Mouse (Mus musculus) layer of hippocampus, adult 8-10 months (tissue): ENCODE data around the gene Mdm2. TPM values are rescaled to one million over a fixed set of nuclear protein-coding genes. Genes with fewer than 3 reads are reported as not detected.

Experiments used
- DNase-seq, 2 experiments: peaks; one replicate each; pipeline ENCODE4 v3.0.0; 2022; ENCODE audit warnings: low spot score in 2 of 2
- total RNA-seq, 4 experiments: library from RNA; stranded (reverse); gene quantifications; 2 replicates each; pipeline ENCODE4 v1.2.4; 2022

The Mdm2 gene
- total RNA-seq, 4 experiments from 2014 or later, result 54.5 to 67.0 (median 58.7) TPM

GRCm38 (mm10) chr10:117658522-117659429, 51.8 kb downstream of the Mdm2 start:
- DNase-seq, result no peak

GRCm38 (mm10) chr10:117657659-117658306, 52.8 kb downstream of the Mdm2 start:
- DNase-seq, result no peak

- no peak for DNase-seq
Observed at GRCm38 (mm10) chr10:117656985-117657658, 53.4 kb downstream of the Mdm2 start.

GRCm38 (mm10) chr10:117656662-117656962, 53.9 kb downstream of the Mdm2 start:
- DNase-seq, result no peak

- DNase-seq, result no peak
Observed at GRCm38 (mm10) chr10:117655908-117656661, 54.5 kb downstream of the Mdm2 start.

GRCm38 (mm10) chr10:117655460-117655859, 55.1 kb downstream of the Mdm2 start:
- DNase-seq, result no peak

- DNase-seq, result no peak
Observed at GRCm38 (mm10) chr10:117654576-117655123, 55.9 kb downstream of the Mdm2 start.

GRCm38 (mm10) chr10:117653779-117654173, 56.8 kb downstream of the Mdm2 start:
- no peak for DNase-seq

GRCm38 (mm10) chr10:117652930-117653778, 57.4 kb downstream of the Mdm2 start:
- no peak for DNase-seq

- no peak for DNase-seq
Observed at GRCm38 (mm10) chr10:117652378-117652774, 58.2 kb downstream of the Mdm2 start.

GRCm38 (mm10) chr10:117651587-117652377, 58.8 kb downstream of the Mdm2 start:
- DNase-seq, result peak; percentile 48 to 50

- no peak for DNase-seq
Observed at GRCm38 (mm10) chr10:117650725-117651124, 59.8 kb downstream of the Mdm2 start.

- DNase-seq, result no peak
Observed at GRCm38 (mm10) chr10:117650042-117650655, 60.4 kb downstream of the Mdm2 start.

GRCm38 (mm10) chr10:117649292-117650041, 61.1 kb downstream of the Mdm2 start:
- no peak for DNase-seq

GRCm38 (mm10) chr10:117648643-117649042, 61.9 kb downstream of the Mdm2 start:
- no peak for DNase-seq

- no peak for DNase-seq
Observed at GRCm38 (mm10) chr10:117647964-117648472, 62.5 kb downstream of the Mdm2 start.

- DNase-seq, result peak; percentile 70 to 81
Observed at GRCm38 (mm10) chr10:117647158-117647505, 63.4 kb downstream of the Mdm2 start.
